Mouse (Mus musculus): Measurements from ENCODE around the gene Igdcc4. TPM values are rescaled to one million over a fixed set of nuclear protein-coding genes. Genes with fewer than 3 reads are reported as not detected.

The Igdcc4 gene
- polyA plus RNA-seq, 1 experiment from 2014 or later = 11.1 TPM

- H3K4me1 ChIP-seq (replicated peaks; ENCODE audit: control insufficient read depth, insufficient read depth) = no peaks in the 10 kb centered on the region
- WGBS = 42% methylated on average over 5 of the region's 5 CpGs
- H3K36me3 ChIP-seq (ENCODE audit: control insufficient read depth, insufficient read depth, low read length) = peaks cover 4% of the 10 kb centered on the region; the same call in 1 of the 2 replicates
Measured at GRCm38 (mm10) chr9:65087490-65087889, 13.8 kb upstream of the Igdcc4 start.

GRCm38 (mm10) chr9:65094237-65094636 lies 7.0 kb upstream of the Igdcc4 start:
- Histone ChIP-seq H3K27me3 (ENCODE audit: control insufficient read depth, insufficient read depth, low read length) (no peaks in the 10 kb centered on the region), H3K9ac (ENCODE audit: low read length) (no peak overlapping the region), H3K4me3 (ENCODE audit: low read depth, low read length) (no peak overlapping the region), H3K36me3 (ENCODE audit: control insufficient read depth, insufficient read depth, low read length) (no peaks in the 10 kb centered on the region), H3K9me3 (ENCODE audit: control insufficient read depth, low read length) (no peaks in the 10 kb centered on the region), H3K4me2 (replicated peaks; ENCODE audit: low read depth) (no peak overlapping the region), H3K4me1 (replicated peaks; ENCODE audit: control insufficient read depth, insufficient read depth) (no peaks in the 10 kb centered on the region), H3K27ac (replicated peaks) (no peak overlapping the region)
- DNase-seq (ENCODE audit: low spot score) (peak; percentile 60), ATAC-seq (ENCODE audit: low FRiP score, low TSS enrichment) (peak; percentile 61; the same call in 1 of the 2 replicates)
- WGBS = 21% methylated on average over 6 of the region's 6 CpGs
- no peak for TF ChIP-seq EP300 (optimal IDR thresholded peaks at IDR 0.05)
- no peak for TF ChIP-seq CTCF (IDR thresholded peaks at IDR 0.05; ENCODE audit: low read depth)

More at GRCm38 (mm10) chr9:65087490-65087889, 13.8 kb upstream of the Igdcc4 start:
- no peak overlapping the region for H3K9ac ChIP-seq (ENCODE audit: low read length)
- H3K27me3 ChIP-seq (ENCODE audit: control insufficient read depth, insufficient read depth, low read length) = no peaks in the 10 kb centered on the region
- DNase-seq (ENCODE audit: low spot score) = no peak
- no peaks in the 10 kb centered on the region for H3K9me3 ChIP-seq (ENCODE audit: control insufficient read depth, low read length)
- no peak for ATAC-seq (ENCODE audit: low FRiP score, low TSS enrichment)
- no peak overlapping the region for H3K27ac ChIP-seq (replicated peaks)
- H3K4me3 ChIP-seq (ENCODE audit: low read depth, low read length) = no peak overlapping the region
- H3K4me2 ChIP-seq (replicated peaks; ENCODE audit: low read depth) = no peak overlapping the region
- TF ChIP-seq EP300 (optimal IDR thresholded peaks at IDR 0.05) (no peak), CTCF (IDR thresholded peaks at IDR 0.05; ENCODE audit: low read depth) (no peak)

GRCm38 (mm10) chr9:65101686-65102376 lies 545 bp downstream of the Igdcc4 start:
- H3K9me3 ChIP-seq (ENCODE audit: control insufficient read depth, low read length) = no peaks in the 10 kb centered on the region
- TF ChIP-seq CTCF (IDR thresholded peaks at IDR 0.05; ENCODE audit: low read depth) (no peak), EP300 (optimal IDR thresholded peaks at IDR 0.05) (no peak)
- DNase-seq (ENCODE audit: low spot score) = peak; percentile 85
- no peaks in the 10 kb centered on the region; the same call in 1 of the 2 replicates for H3K4me1 ChIP-seq (replicated peaks; ENCODE audit: control insufficient read depth, insufficient read depth)
- peak overlapping the region; percentile 98 for H3K4me2 ChIP-seq (replicated peaks; ENCODE audit: low read depth)
- WGBS = under 1% methylated on average over 39 of the region's 39 CpGs
- no peaks in the 10 kb centered on the region for H3K36me3 ChIP-seq (ENCODE audit: control insufficient read depth, insufficient read depth, low read length)
- peak overlapping the region; percentile 90 for H3K27ac ChIP-seq (replicated peaks)
- peak; percentile 80 for ATAC-seq (ENCODE audit: low FRiP score, low TSS enrichment)
- H3K4me3 ChIP-seq (ENCODE audit: low read depth, low read length) = peak overlapping the region; percentile 79
- H3K27me3 ChIP-seq (ENCODE audit: control insufficient read depth, insufficient read depth, low read length) = no peaks in the 10 kb centered on the region
- peak overlapping the region; percentile 77 for H3K9ac ChIP-seq (ENCODE audit: low read length)

DNA sequence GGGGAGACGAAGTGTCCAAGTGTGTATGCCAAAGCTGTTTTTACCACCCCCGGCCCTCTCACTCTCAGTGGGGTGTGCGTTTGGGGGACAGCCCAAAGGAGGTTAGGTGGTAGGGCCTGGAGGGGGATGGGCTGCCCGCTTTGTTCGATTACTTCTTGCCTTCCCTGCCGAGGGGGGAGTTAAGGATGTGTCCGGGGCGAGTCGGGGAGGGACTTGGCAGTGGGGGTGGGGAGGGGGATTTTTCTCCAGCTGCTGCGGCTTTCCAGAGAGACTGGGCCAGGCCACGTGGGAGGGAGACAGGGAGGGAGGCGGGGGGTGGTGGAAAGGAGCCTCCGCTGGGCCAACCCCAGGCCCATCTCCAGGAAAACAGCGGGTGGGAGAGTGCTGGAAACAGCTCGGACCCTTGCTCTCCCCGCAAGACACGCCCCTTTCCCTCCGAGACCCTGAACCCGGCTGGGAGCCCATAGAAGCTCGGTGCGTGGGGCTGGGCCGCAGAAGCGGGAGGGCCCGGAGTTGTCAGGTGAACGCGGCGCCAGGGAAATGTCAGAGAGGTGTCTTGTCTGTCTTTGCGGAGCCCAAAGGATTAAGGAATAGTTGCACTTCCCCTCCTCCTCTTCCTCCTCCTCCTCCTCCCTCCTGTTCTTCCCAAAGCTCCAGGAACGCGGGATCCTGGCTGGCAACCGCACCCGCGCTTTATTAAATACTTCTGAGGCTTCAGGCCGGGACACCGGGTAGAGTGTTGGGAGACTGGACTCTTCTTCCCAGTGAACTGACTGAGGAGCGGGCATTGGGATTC lies 1.3 kb downstream of the Igdcc4 start:
- Histone ChIP-seq H3K9me3 (ENCODE audit: control insufficient read depth, low read length) (no peaks in the 10 kb centered on the region), H3K9ac (ENCODE audit: low read length) (peak overlapping the region; percentile 77), H3K36me3 (ENCODE audit: control insufficient read depth, insufficient read depth, low read length) (no peaks in the 10 kb centered on the region), H3K4me2 (replicated peaks; ENCODE audit: low read depth) (peak overlapping the region; percentile 98), H3K4me1 (replicated peaks; ENCODE audit: control insufficient read depth, insufficient read depth) (peaks cover 3% of the 10 kb centered on the region; the same call in 1 of the 2 replicates), H3K4me3 (ENCODE audit: low read depth, low read length) (peak overlapping the region; percentile 79), H3K27ac (replicated peaks) (peak overlapping the region; percentile 90), H3K27me3 (ENCODE audit: control insufficient read depth, insufficient read depth, low read length) (no peaks in the 10 kb centered on the region)
- ATAC-seq (ENCODE audit: low FRiP score, low TSS enrichment) (peak; percentile 33), DNase-seq (ENCODE audit: low spot score) (peak; percentile 72)
- no peak for TF ChIP-seq EP300 (optimal IDR thresholded peaks at IDR 0.05)
- no peak for TF ChIP-seq CTCF (IDR thresholded peaks at IDR 0.05; ENCODE audit: low read depth)
- 4% methylated on average over 36 of the region's 36 CpGs for WGBS

GRCm38 (mm10) chr9:65103173-65103752 lies 2.0 kb downstream of the Igdcc4 start:
- Histone ChIP-seq H3K9ac (ENCODE audit: low read length) (peak overlapping the region; percentile 77; the same call in 1 of the 2 replicates), H3K27me3 (ENCODE audit: control insufficient read depth, insufficient read depth, low read length) (no peaks in the 10 kb centered on the region), H3K4me2 (replicated peaks; ENCODE audit: low read depth) (peak overlapping the region; percentile 98), H3K27ac (replicated peaks) (peak overlapping the region; percentile 90; the same call in 1 of the 2 replicates), H3K4me1 (replicated peaks; ENCODE audit: control insufficient read depth, insufficient read depth) (peaks cover 3% of the 10 kb centered on the region; the same call in 1 of the 2 replicates), H3K36me3 (ENCODE audit: control insufficient read depth, insufficient read depth, low read length) (no peaks in the 10 kb centered on the region), H3K4me3 (ENCODE audit: low read depth, low read length) (peak overlapping the region; percentile 79), H3K9me3 (ENCODE audit: control insufficient read depth, low read length) (no peaks in the 10 kb centered on the region)
- no peak for ATAC-seq (ENCODE audit: low FRiP score, low TSS enrichment)
- TF ChIP-seq EP300 (optimal IDR thresholded peaks at IDR 0.05) = no peak
- TF ChIP-seq CTCF (IDR thresholded peaks at IDR 0.05; ENCODE audit: low read depth) = no peak
- peak; percentile 41 for DNase-seq (ENCODE audit: low spot score)
- WGBS = 30% methylated on average over 8 of the region's 8 CpGs

Measured in stomach, postnatal 0 days (tissue).